Mouse (Mus musculus) testis, adult 2 months (tissue): ENCODE results near the gene Fam89a.

ENCODE experiments used
- CTCF ChIP-seq: fragments of 200-500 bp; IDR thresholded peaks from 2 replicates; pipeline ENCODE4 v1.5.1; 2012; ENCODE audit warnings: low read depth, mild to moderate bottlenecking, inconsistent platforms, low read length, moderate library complexity; ENCODE audit not compliant: control insufficient read depth, insufficient read depth, insufficient replicate concordance
- POLR2A ChIP-seq: fragments of 200-500 bp; IDR thresholded peaks from 2 replicates; pipeline ENCODE4 v1.6.1; 2012; ENCODE audit warnings: low read depth, mild to moderate bottlenecking, inconsistent platforms, low read length, moderate library complexity; ENCODE audit not compliant: control insufficient read depth

GRCm38 (mm10) chr8:124784613-124785012 lies 33.0 kb upstream of the Fam89a start:
- TF ChIP-seq CTCF (no peak), POLR2A (no peak)
